Mouse (Mus musculus) MEL (cell line): ENCODE measurements around the gene Dusp15.

Source experiments
- CTCF ChIP-seq, 3 experiments: IDR thresholded peaks in 2 of 3; conservative IDR thresholded peaks in 1 of 3; 2 replicates each; pipeline ENCODE4 v1.5.1; 2011 to 2012; ENCODE audit warnings: low read length in 3 of 3, low read depth in 2 of 3, mild to moderate bottlenecking in 2 of 3, improper control_type of control experiment in 1 of 3, inconsistent platforms in 1 of 3, mixed read lengths in 1 of 3, moderate library complexity in 1 of 3; ENCODE audit not compliant: control insufficient read depth in 1 of 3, insufficient read depth in 1 of 3, poor library complexity in 1 of 3, severe bottlenecking in 1 of 3
- EP300 ChIP-seq, 2 experiments: IDR thresholded peaks; 2 replicates each; pipeline ENCODE4 v1.6.1; 2011; ENCODE audit warnings: improper control_type of control experiment in 2 of 2, low read length in 2 of 2, low read depth in 1 of 2, mild to moderate bottlenecking in 1 of 2
- GABPA ChIP-seq: IDR thresholded peaks from 2 replicates; pipeline ENCODE4 v1.6.1; 2012; ENCODE audit warnings: low read depth, mild to moderate bottlenecking, inconsistent platforms, low read length, improper control_type of control experiment, moderate library complexity
- MAFK ChIP-seq: IDR thresholded peaks from 2 replicates; pipeline ENCODE4 v1.6.1; 2011; ENCODE audit warnings: low read depth, mild to moderate bottlenecking, low read length, improper control_type of control experiment, borderline replicate concordance
- MXI1 ChIP-seq: IDR thresholded peaks from 2 replicates; pipeline ENCODE4 v1.6.1; 2011; ENCODE audit warnings: mild to moderate bottlenecking, low read depth, low read length, improper control_type of control experiment
- NELFE ChIP-seq: IDR thresholded peaks from 2 replicates; pipeline ENCODE4 v1.6.1; 2011; ENCODE audit warnings: low read depth, low read length, improper control_type of control experiment
- POLR2A ChIP-seq, 2 experiments: IDR thresholded peaks; 2 replicates each; pipeline ENCODE4 v1.6.1; 2011 to 2012; ENCODE audit warnings: low read length in 2 of 2, mild to moderate bottlenecking in 2 of 2, control low read depth in 1 of 2, improper control_type of control experiment in 1 of 2, low read depth in 1 of 2, moderate library complexity in 1 of 2; ENCODE audit not compliant: control insufficient read depth in 1 of 2, insufficient read depth in 1 of 2, poor library complexity in 1 of 2
- POLR2AphosphoS2 ChIP-seq: IDR thresholded peaks from 2 replicates; pipeline ENCODE4 v1.6.1; 2011; ENCODE audit warnings: low read length, improper control_type of control experiment
- TCF12 ChIP-seq: IDR thresholded peaks from 2 replicates; pipeline ENCODE4 v1.6.1; 2014; ENCODE audit warnings: low read depth, mild to moderate bottlenecking, inconsistent platforms, low read length, improper control_type of control experiment, moderate library complexity
- USF2 ChIP-seq, 2 experiments: IDR thresholded peaks; 2 replicates each; pipeline ENCODE4 v1.6.1; 2011 to 2012; ENCODE audit warnings: improper control_type of control experiment in 2 of 2, low read length in 2 of 2, borderline replicate concordance in 1 of 2, inconsistent platforms in 1 of 2, low read depth in 1 of 2, mild to moderate bottlenecking in 1 of 2; ENCODE audit not compliant: insufficient read depth in 1 of 2
- ZNF384 ChIP-seq: IDR thresholded peaks from 2 replicates; pipeline ENCODE4 v1.6.1; 2012; ENCODE audit warnings: low read depth, mild to moderate bottlenecking, inconsistent platforms, low read length, improper control_type of control experiment

GRCm38 (mm10) chr2:152933048-152933447, 18.4 kb downstream of the Dusp15 start, which contains the start of gene Foxs1:
- TF ChIP-seq TCF12 = no peak
- no peak for TF ChIP-seq CTCF (IDR thresholded peaks at IDR 0.05 in 2 of 3, conservative IDR thresholded peaks at IDR 0.05 in 1 of 3; ENCODE audit: control insufficient read depth in 1 of 3, insufficient read depth in 1 of 3, low read depth in 2 of 3, low read length in 3 of 3, poor library complexity in 1 of 3, severe bottlenecking in 1 of 3)
- TF ChIP-seq EP300 (IDR thresholded peaks at IDR 0.05; ENCODE audit: low read depth in 1 of 2, low read length in 2 of 2) = no peak
- no peak for TF ChIP-seq POLR2A (IDR thresholded peaks at IDR 0.05; ENCODE audit: control insufficient read depth in 1 of 2, insufficient read depth in 1 of 2, low read depth in 1 of 2, low read length in 2 of 2, poor library complexity in 1 of 2)
- no peak for TF ChIP-seq POLR2AphosphoS2
- no peak for TF ChIP-seq MXI1
- no peak for TF ChIP-seq GABPA
- TF ChIP-seq MAFK = no peak
- no peak for TF ChIP-seq USF2 (IDR thresholded peaks at IDR 0.05; ENCODE audit: borderline replicate concordance in 1 of 2, insufficient read depth in 1 of 2, low read depth in 1 of 2, low read length in 2 of 2)
- TF ChIP-seq ZNF384 = no peak
- no peak for TF ChIP-seq NELFE
